Mouse (Mus musculus) frontal cortex, adult (tissue): ENCODE measurements around the gene Olfr1371.

Source experiments
- ATAC-seq: cut with Nextera tagmentation; 2 replicates; pipeline ENCODE4 v1.9.2; 2017; ENCODE audit warnings: mild to moderate bottlenecking, moderate library complexity, mixed read lengths; ENCODE audit not compliant: low TSS enrichment

Olfr1371 gene

GRCm38 (mm10) chr11:52213887-52214286, at the start of gene Olfr1371:
Gene Olfr1371 (minus strand): TSS chr11:52213987.
- ATAC-seq, result no peak

GRCm38 (mm10) chr11:52262338-52262737, 48.6 kb upstream of the Olfr1371 start:
- no peak for ATAC-seq

GRCm38 (mm10) chr11:52261937-52262336, 48.1 kb upstream of the Olfr1371 start:
- no peak for ATAC-seq

- no peak for ATAC-seq
These were observed 47.1 kb upstream of the Olfr1371 start for GRCm38 (mm10) chr11:52260878-52261277.

- ATAC-seq, result no peak
These were observed 44.9 kb upstream of the Olfr1371 start for GRCm38 (mm10) chr11:52258711-52259110.

- no peak for ATAC-seq
These were observed 43.6 kb upstream of the Olfr1371 start for GRCm38 (mm10) chr11:52257376-52257775.

GRCm38 (mm10) chr11:52255077-52255476, 41.3 kb upstream of the Olfr1371 start:
- ATAC-seq, result no peak

- peak; percentile 78; the same call in 1 of the 2 replicates for ATAC-seq
These were observed 40.0 kb upstream of the Olfr1371 start for GRCm38 (mm10) chr11:52253674-52254375.

- no peak for ATAC-seq
These were observed 38.9 kb upstream of the Olfr1371 start for GRCm38 (mm10) chr11:52252692-52253091.

GRCm38 (mm10) chr11:52251770-52252169, 38.0 kb upstream of the Olfr1371 start:
- ATAC-seq, result no peak

- no peak for ATAC-seq
These were observed 35.7 kb upstream of the Olfr1371 start for GRCm38 (mm10) chr11:52249452-52249851.

- no peak for ATAC-seq
These were observed 27.2 kb upstream of the Olfr1371 start for GRCm38 (mm10) chr11:52240898-52241542.

- no peak for ATAC-seq
These were observed 20.7 kb upstream of the Olfr1371 start for GRCm38 (mm10) chr11:52234509-52234908.

GRCm38 (mm10) chr11:52233906-52234305, 20.1 kb upstream of the Olfr1371 start:
- ATAC-seq, result no peak

- no peak for ATAC-seq
These were observed 19.4 kb upstream of the Olfr1371 start for GRCm38 (mm10) chr11:52233043-52233653.

GRCm38 (mm10) chr11:52231606-52232541, 18.1 kb upstream of the Olfr1371 start, which contains the start of gene Skp1a:
Gene Skp1a (plus strand): TSS chr11:52231995.
- ATAC-seq, result peak; percentile 91

- ATAC-seq, result no peak
These were observed 16.9 kb upstream of the Olfr1371 start for GRCm38 (mm10) chr11:52230694-52231093.

GRCm38 (mm10) chr11:52228722-52229448, 15.1 kb upstream of the Olfr1371 start:
- ATAC-seq, result no peak

- no peak for ATAC-seq
These were observed 13.9 kb upstream of the Olfr1371 start for GRCm38 (mm10) chr11:52227466-52228226.

GRCm38 (mm10) chr11:52227053-52227452, 13.3 kb upstream of the Olfr1371 start:
- ATAC-seq, result no peak
